Mouse (Mus musculus) c-Kit-positive CD71-positive TER-119-negative erythroid progenitor cells, embryonic 14.5 days (primary cell): Measurements from ENCODE around the gene Lrrc49.
A peak's percentile ranks its signal among the peaks of the same experiment; 100 is the strongest.

ENCODE experiments used
- DNase-seq: peaks from one replicate; pipeline ENCODE4 v3.0.0-alpha.2; 2013; ENCODE audit warnings: low read depth

Gene Lrrc49

DNA sequence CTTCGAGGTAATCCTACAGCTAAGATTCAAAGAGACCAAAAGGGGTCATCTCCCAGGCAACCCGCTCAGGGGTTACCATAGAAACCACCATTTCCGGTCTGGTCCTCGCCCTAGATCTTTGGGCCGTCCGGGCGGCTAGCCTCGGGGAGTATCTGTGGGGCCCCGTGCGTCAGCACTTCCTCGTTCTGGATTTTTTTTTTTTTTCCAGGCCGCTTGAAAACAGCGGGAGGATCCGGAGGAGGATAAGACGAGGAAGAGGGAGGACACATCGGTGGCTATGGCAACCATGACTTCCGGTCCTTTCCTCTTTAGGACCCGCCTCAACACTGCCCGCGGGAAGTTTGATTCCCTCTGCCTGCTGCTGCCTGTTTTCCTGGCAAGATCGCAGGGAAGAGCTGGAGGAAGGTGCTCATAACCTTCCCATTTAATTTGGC is at the start of gene Lrrc49:
Gene Lrrc49, minus strand, starts transcription at position 268 of the 434 bp plus-strand sequence.
- peak; percentile 61 for DNase-seq

DNA sequence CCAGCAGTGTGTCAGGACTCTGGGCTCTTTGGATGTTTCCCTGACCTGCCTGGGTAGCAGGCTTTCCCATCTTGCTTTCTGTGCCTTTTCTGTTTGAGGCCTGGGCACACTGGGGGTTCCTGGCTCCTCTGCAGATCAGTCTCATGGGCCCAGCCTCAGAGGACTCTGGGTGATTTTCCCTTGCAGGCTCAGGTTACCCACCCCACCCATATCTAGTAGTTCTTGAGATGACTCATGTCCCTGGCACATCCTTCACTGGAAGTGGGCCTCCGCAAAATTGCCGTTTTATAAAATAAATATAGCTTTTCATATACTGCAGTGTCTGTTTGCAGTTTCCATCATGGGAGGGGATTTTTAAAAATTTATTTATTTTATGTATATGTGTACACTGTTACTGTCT is 46.4 kb upstream of the Lrrc49 start:
- no peak for DNase-seq

DNA sequence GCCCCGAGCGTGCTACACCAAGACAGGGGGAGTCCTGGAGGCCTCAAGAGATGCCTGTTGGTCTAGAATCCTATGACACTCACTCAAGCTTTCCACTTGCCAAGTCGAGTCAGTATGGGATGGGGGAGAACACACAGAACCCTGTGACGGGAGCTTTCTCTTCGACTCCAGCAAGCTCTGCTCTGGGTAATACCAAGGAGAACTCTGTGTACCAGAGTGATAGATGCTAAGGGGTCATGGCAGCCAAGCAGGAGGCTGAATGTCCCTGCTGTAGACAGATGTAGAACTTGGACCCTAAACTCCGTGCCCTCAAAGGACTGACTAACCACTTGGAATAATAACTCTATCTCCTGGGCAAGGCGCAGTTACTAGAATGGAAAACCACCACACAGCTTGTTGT is 37.0 kb upstream of the Lrrc49 start:
- no peak for DNase-seq

DNA sequence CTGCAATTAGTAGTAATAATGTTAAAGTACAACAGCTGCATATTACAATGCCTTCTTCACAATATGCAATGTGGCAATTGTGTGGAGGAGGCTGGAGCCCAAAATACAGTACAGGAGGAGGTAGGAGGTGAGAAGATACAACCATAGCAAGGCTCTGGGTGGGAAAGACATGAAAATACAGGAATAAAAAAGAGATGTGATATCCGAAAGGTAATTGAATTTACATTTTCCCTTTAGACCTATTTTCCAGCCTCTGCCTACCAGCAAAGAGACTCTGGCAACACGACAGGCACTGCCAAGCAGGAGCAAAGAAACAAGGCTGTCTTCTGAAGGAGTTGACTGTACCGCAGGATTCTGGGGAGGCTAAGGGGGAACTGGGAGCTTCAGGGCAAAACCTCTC is 31.7 kb upstream of the Lrrc49 start:
- no peak for DNase-seq

DNA sequence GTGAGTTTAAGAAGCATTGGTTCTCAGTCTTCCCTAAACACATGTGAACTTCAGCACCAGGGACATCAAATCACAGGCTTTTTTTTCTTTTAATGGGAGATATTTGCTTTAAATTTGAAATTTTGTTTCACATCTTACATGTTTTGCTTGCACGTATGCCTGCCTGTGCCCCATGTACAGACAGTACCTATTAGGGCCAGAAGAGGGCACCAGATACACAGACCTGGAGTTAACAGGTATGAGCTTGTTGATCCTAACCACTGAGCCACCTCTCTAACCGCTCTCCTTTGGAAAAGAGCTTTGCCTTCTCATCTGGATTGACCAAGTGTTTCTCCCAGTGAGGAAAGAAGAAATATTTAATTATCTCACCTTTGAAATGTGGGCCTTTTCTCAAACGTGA is 30.3 kb upstream of the Lrrc49 start:
- DNase-seq: peak; percentile 4

DNA sequence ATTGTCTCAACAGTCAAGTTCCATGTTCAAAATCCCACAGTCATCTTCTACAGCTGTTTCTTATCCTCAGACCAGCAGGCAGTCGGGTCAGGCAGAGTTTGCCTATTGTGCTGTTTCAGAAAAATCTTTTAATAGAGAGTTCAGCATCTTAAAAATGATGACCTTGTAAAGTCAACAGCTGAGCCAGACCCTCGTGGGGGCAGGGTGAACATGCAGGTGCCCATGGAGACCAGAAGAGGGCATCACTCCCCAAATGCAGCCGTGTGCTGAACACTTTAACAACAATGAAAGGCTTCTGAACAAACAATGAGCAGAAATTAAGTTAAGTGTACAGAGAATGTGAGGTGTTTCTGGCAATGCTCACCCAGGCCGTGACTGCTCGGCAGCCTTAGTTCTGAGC is 27.9 kb upstream of the Lrrc49 start:
- DNase-seq: no peak

DNA sequence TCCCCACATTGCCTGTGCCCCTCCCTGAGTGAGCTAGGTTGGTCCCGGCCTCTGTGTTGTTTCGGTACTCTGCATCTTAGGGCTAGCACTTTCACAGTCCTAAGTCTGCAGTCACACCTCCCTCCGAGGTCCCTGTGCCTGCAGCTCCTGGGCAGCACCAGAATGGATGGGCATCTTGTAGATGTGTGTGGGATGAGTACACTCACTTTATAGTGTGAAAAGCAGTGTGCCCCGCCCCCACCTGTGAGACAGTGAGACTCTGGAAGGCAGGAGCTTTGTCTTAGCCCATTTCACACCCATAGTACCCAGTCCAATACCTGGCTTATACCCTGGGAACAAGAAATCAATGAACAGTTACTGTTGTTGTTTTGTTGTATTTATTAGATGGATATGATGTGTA is 27.3 kb upstream of the Lrrc49 start:
- DNase-seq: no peak

DNA sequence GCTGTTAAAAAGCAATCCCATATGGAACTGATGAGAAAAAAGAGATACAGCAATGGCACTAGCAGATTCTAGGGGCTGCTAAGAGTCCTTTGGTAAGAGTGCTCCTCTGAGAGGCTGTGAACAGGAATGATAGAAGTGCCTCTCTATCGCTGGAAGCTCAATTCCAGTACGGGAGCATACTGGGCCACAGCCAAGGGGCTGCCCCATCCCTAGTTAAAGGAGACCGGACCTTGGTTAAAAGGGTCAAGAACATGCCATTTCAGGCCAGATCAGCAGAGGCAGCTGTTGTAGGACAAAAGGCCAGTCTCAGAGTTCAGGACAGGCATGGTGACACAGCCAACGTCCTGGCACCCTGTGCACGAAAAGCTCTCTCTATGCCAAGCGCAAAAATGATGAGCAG is 26.2 kb upstream of the Lrrc49 start:
- DNase-seq: no peak

DNA sequence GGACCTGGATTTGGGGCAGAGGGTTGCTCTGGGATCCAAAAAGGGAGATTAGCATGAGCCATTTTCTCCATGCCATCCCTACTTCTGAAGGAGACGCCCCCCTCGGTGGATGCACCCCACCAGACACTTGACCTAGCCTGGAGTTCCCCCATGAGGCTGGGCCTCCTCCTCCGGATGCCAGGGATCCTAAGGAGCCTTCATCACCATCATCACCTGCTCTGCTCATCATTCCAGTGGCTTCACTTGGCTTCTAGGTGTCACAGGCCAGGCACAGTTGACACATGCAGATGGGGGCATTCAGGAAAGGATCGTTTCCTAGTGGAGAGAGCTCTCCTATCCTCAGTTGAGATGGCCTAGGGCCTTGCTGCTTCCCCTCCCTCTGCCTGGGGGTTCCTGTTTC is 25.7 kb upstream of the Lrrc49 start:
- DNase-seq: no peak

DNA sequence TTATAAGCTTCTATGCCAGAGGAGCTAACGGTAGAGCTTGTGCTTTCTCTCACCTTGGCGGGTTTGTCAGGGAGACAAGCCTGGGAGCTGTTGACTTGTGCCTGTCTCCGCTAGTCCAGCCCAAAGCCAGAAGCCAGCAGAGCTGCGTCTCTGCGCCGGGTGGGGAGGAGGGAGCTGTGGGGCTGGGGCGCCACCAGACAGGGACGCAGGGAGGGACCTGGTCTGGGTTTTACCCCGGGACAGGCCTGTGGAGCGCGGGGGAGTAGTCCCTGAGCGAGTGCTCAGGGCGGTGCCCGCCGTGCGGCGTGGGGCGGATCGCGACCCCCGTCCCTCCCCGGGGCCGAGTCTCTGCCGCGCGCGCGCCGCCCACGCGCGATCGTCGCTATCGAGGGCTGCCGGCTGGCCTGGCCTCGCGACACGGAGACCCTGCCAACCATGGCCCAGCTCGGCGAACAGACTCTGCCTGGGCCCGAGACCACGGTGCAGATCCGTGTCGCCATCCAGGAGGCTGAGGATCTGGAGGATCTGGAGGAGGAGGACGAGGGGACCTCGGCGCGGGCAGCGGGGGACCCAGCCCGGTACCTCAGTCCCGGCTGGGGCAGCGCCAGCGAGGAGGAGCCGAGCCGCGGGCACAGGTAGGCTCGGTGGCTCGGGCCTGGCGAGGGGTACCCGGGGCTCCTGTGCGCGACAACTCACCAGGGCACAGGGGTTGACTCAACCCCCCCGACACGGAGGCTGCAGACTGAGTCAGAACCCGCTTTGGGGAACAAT is 25.0 kb upstream of the Lrrc49 start, which contains the start of gene Larp6:
Gene Larp6, plus strand, starts transcription at position 219 of the 771 bp plus-strand sequence.
- no peak for DNase-seq

DNA sequence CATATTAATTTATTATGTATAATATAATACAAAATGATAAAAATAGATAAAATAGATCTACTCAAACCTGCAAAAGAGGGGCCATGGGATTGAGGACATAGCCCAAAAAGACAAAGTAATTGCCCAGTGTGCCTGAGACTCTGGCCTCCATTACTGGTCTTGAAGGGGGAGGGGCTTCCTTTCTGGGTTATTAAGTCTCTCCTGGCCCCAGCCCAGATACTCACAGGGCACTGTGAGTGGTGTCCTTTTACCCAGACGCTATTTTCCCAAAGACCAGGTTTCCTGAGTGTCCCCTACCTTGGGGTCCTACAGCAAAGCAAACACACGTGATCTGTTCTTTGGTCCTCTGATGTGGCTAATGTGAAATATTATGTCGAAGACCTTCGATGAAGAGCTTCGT is 24.1 kb upstream of the Lrrc49 start:
- no peak for DNase-seq

DNA sequence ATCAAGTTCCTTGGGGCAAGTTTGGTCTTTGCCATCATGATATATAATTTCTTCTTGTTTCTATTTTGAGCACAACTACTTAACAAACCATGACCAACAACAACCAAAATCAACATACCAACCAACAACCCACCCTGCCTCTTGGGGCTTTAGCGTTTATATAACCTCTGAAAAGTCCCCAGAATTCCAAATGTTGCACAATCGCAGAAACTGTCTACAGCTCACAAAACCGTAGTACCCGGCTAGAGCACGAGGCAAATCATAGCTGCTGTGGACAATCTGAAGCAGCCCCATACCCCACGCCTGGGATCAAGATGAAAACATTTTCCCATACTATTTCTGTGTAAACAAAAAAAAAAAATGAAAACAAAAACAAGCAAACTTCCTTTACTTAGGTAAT is 21.8 kb upstream of the Lrrc49 start:
- DNase-seq: no peak

DNA sequence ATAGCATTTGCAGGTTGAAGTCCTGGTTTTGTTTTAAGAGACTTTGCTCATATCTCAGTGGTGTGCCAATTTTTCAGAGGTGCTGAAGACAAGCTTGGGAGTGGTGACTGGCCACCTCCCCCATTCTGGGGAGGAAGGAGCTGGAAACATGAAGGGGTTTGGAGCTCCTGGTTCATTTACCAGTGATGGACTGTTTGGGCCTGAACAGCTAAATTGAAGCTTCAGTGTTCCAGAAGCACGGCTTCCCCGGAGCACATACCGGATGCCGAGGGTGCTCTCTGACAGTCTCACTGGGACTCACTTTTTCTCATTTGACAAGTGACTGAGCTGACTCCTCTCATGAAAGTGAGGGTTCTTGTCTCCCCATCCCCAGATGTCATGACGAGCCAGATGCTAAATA is 20.6 kb upstream of the Lrrc49 start:
- DNase-seq: no peak

DNA sequence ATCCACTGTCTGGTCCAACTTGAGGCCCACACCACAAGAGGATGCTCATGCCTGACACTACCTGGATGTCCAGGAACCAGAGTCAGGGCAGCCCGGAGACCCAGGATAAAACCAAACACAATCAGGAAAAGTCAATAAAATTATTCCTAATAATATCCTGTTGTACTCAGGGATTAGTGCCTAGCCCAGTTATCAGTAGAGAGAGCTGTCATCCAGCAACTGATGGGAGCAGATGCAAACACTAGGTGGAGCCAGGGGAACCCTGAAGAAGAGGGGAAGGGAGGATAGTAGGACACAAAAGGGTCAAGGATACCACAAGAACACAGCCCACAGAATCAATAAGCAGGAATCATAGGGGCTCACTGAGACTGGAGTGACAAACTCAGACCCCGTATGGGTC is 19.6 kb upstream of the Lrrc49 start:
- no peak for DNase-seq

DNA sequence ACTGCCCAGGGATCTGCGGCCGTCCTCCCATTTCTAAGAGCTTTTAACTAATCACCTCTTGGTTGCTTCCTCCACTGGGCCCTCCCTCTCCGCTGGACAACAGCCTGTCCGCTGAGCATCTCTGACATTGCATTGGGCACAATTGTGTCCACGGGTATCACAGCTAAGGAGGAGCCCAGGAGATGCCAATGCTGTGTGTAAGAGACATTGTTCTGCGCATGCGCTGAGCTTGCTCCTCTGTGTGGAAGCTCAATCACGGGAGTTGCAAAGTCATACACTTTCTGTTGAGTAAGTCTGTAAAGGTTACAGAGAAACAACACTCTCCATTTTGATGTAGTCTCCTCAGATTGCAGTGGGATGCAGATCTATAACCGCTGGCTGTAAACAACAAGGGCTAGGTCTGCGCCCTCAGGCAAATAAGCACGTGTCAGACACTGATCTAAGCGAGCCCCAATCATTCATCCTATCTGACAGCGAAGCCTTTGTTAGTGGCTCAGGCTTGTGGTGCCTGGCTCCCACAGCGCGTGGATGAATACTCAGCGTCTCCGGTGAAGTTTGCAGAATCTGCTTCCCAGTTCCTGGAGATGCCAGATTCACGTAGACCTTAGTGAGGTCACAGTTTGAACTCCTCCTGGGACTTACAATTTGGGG is 11.7 kb upstream of the Lrrc49 start:
- DNase-seq: no peak

DNA sequence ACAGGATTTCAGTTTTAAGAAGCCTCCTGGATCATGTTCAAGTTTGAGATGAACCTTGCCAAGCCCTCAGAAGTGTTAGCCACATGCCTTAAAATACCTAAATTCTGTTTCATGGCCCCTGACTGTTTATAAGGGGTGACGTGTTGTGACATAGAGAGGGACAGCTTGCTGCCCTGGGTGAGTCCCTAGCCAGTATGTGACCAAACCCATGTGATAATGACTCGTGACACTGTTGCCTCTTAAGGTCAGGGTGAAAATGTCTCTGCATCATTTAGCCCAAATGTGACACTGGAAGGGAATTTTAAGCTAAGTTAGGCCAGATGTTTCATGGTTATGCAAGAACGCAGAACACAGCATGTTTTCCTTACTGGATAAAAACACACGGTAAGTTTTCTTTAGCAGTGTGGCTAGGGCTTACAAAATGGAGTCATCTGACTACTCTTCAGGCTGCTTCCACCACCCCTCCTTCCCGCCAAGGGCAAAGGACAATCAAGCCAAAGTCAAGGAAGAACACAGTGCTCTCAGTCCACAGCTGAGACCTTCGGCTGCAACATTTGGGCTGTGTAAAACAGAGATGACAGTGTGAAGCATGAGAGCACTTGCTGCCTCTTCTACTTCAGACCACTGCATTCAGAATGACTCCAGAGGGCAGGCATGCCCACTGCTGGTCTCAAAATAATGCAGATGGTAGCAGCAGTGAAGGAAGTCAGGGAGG is 8.5 kb upstream of the Lrrc49 start:
- DNase-seq: no peak

DNA sequence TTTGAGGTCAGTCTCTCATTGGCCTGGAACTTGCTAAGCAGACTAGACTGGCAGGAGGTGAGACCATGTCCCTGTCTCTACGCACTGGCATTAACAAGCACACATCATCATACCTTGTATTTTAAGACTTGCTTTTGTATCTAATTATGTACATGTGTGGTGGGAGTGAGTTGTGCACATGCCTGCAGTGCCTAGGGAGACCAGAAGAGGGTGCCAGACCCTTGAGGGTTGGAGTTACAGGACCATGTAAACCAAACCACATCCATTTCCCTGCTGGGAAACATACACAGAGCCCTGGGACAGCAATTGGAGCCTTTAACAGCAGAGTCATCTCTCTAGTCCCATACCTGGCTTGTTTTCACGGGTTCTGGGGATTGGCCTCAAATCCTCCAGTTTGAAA is 6.0 kb upstream of the Lrrc49 start:
- no peak for DNase-seq

DNA sequence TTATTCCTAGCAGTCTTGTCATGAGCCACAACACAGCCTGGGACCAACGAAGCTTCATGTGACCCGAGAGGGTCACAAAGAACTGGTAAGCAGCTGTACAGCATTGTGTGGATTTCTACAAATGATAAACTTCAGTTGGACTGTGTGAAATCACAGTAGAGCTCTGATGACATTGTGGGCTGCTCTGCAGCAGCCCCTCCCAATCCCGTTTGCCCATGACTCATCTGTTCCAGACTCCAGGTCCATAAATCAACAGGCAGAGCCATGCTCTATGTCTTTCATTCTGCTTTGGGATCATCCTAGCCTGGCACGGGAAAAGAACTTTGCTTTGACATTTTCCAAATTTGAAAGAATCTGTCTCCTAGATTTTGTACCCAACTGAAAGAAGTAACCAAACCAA is 4.7 kb upstream of the Lrrc49 start:
- no peak for DNase-seq

DNA sequence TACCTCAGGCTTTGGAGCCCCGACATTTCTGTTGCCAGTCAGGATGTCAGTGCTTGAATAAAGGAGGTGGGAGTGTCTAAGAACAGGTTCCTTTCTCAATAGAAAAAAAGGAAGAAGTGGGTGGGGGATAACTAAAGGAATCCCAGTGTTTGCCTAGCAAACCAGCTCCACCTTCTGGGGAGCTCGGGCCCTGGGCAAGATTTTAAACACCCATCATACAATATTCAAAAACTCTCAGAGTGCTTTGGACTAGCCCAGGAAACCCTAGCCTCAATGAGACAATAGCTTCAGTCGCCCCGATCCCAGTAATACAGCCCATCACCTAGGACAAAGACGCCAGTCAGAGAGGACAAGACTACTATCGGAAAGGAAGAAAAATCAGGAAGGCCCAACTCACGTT is 543 bp downstream of the Lrrc49 start:
- DNase-seq: no peak

DNA sequence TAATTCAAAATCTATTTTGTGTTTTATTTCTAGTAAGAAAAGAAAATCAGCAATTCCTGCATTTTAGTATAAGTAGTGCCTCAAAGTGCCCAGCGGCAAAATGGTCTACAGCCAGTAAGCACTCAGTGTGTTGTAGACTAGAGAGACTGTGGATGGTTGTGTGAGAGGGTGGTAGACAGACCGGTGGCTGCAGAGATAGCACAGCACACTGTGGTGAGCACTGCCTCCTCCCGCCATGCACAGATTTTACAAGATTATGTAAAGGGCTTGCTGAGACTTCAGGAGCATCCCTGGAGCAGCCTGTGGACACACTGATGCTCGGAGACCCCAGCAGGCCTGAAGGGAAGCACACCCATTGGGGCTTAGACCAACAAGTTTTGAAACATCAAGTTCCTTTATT is 5.2 kb downstream of the Lrrc49 start:
- no peak for DNase-seq

DNA sequence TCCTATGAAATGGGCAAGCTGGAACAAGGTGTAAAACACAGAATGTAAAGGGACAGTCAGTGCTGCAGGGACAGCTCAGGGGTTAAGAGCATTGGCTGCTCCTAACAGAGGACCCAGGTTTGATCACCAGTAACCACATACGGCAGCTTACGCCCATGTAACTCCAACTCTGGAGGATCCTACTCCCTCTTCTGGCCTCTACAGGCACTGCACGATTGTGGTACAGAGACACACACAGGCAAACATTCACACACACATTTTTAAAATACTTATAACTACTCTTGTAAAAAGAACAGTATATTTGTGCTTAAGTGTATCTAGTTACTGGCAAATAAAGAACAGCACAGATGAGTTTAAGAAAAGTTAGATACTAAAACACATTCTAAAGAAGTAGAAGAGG is 7.0 kb downstream of the Lrrc49 start:
- no peak for DNase-seq

DNA sequence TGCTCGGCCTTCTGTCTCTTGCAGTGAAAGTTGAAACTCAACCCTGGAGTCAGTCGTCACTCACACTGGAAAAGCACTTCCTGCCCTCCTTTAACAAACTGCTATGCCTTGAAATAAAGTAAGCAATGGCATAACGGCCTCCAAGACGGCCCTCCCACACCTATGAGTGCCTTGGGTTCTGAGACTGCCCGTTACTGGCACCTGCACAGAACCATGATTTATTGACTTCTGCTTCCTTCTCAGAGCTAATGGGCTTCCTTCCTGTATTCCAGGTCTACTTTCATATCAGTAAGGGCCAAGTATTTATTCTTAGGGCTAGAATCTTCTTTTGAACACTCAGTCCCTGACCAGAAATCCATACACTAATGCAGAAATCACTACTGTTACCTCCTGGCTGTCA is 9.0 kb downstream of the Lrrc49 start:
- DNase-seq: no peak

DNA sequence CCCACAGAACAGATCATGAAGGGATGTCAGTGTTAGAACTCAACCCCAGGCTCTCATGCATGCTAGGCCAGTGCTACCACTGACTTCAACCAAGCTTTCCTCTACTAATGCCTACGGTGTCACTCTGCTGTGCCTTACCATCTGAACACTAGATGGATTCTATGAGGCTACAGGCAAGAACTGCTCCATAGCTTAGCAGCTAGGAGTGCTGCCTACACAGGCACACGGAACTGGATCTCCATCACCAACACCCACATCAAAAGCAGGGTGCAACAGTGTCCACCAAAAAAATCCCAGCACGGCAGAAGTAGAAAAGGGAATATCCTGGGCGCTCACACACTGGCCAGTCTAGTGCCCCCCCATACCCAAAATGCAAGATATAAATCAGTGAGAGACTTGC is 11.5 kb downstream of the Lrrc49 start:
- DNase-seq: no peak
